In the genomic region with DNA sequence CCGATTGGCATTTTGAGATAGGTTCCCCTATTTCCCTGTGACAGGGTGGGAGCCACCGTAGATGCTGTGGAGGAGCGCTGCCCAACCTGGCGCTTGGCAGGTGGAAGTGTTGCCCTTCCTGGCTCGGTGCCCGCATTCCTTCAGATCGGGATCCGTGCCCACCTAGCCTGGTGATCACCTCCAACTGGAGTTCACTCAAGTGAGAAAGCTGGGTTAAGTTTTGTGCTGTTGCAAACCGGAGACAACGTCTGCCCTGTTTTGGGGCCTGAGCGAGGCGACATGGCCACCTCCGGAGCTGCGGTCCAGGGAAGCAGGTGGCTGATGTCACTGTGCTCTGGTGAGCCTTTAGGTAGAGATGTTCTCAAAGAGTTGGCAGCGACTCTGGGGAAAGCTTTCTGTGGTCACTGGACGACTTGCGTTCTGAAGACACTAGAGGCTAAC, we compare ENCODE assay signal across 7 mouse cellular contexts. TPM values are rescaled to one million over a fixed set of nuclear protein-coding genes. Genes with fewer than 3 reads are reported as not detected.
DNase-seq lines count a peak whose midpoint lies in the region; ATAC-seq lines count a peak whose summit lies in the region.

No protein-coding gene starts in this region.

- peak; percentile 59 for DNase-seq in A20 (ENCODE audit: low read depth, low spot score)
- peak; percentile 9 to 10 for DNase-seq in B cell, adult 2 months
- peak; percentile 52 for DNase-seq in limb, embryonic 11.5 days (ENCODE audit: low spot score)
- DNase-seq in thymus, postnatal 25 days: peak; percentile 45

- ATAC-seq in embryonic facial prominence, embryonic 12.5 days (ENCODE audit: insufficient number of reproducible peaks, insufficient read depth, low FRiP score, low TSS enrichment): no peak
- ATAC-seq in hindbrain, embryonic 16.5 days: peak; percentile 67
- ATAC-seq in limb, embryonic 11.5 days (ENCODE audit: insufficient number of reproducible peaks, low FRiP score, low TSS enrichment, low read depth): 0 out of 2 replicates have a peak, but pooled peaks have one; percentile 47
- ATAC-seq in midbrain, embryonic 16.5 days: peak; percentile 58; the same call in 1 of the 2 replicates

- H3K9me3 ChIP-seq in embryonic facial prominence, embryonic 12.5 days: no peaks in the 10 kb centered on the region
- no peaks in the 10 kb centered on the region for H3K9me3 ChIP-seq in hindbrain, embryonic 16.5 days (ENCODE audit: control insufficient read depth, low read length)
- no peaks in the 10 kb centered on the region for H3K9me3 ChIP-seq in limb, embryonic 11.5 days (ENCODE audit: control insufficient read depth, low read length)
- H3K9me3 ChIP-seq in midbrain, embryonic 16.5 days (replicated peaks; ENCODE audit: control insufficient read depth, low read length, poor library complexity, severe bottlenecking): no peaks in the 10 kb centered on the region; the same call in 1 of the 2 replicates

- H3K9ac ChIP-seq in embryonic facial prominence, embryonic 12.5 days: peak overlapping the region; percentile 44
- peak overlapping the region; percentile 79 for H3K9ac ChIP-seq in hindbrain, embryonic 16.5 days (ENCODE audit: low read depth, low read length)
- peak overlapping the region; percentile 70 for H3K9ac ChIP-seq in limb, embryonic 11.5 days (ENCODE audit: low read length)
- peak overlapping the region; percentile 70 for H3K9ac ChIP-seq in midbrain, embryonic 16.5 days (ENCODE audit: low read depth, low read length)

- H3K27me3 ChIP-seq in embryonic facial prominence, embryonic 12.5 days: peaks cover 34% of the 10 kb centered on the region
- H3K27me3 ChIP-seq in hindbrain, embryonic 16.5 days (replicated peaks; ENCODE audit: control insufficient read depth, insufficient read depth, low read length): no peaks in the 10 kb centered on the region
- H3K27me3 ChIP-seq in limb, embryonic 11.5 days (ENCODE audit: control insufficient read depth, insufficient read depth, low read length): peaks cover 14% of the 10 kb centered on the region
- H3K27me3 ChIP-seq in midbrain, embryonic 16.5 days (ENCODE audit: control insufficient read depth, insufficient read depth, low read depth, low read length): peaks cover 8% of the 10 kb centered on the region

- peak overlapping the region; percentile 97 for H3K4me2 ChIP-seq in embryonic facial prominence, embryonic 12.5 days (replicated peaks)
- peak overlapping the region; percentile 96 for H3K4me2 ChIP-seq in hindbrain, embryonic 16.5 days (ENCODE audit: low read length)
- peak overlapping the region; percentile 95 for H3K4me2 ChIP-seq in limb, embryonic 11.5 days (ENCODE audit: low read depth, severe bottlenecking)
- H3K4me2 ChIP-seq in midbrain, embryonic 16.5 days (ENCODE audit: low read length): peak overlapping the region; percentile 95

- 2% methylated on average over 17 of the region's 17 CpGs for WGBS in embryonic facial prominence, embryonic 12.5 days
- WGBS in hindbrain, embryonic 16.5 days: 2% methylated on average over 17 of the region's 17 CpGs
- 3% methylated on average over 17 of the region's 17 CpGs for WGBS in limb, embryonic 11.5 days
- 2% methylated on average over 17 of the region's 17 CpGs for WGBS in midbrain, embryonic 16.5 days

- H3K27ac ChIP-seq in embryonic facial prominence, embryonic 12.5 days: no peak overlapping the region
- 0 out of 2 replicates have a peak overlapping the region, but pooled peaks have one; percentile 5 for H3K27ac ChIP-seq in hindbrain, embryonic 16.5 days (ENCODE audit: low read depth, low read length)
- no peak overlapping the region for H3K27ac ChIP-seq in limb, embryonic 11.5 days (replicated peaks; ENCODE audit: low read depth, low read length)
- no peak overlapping the region for H3K27ac ChIP-seq in midbrain, embryonic 16.5 days (ENCODE audit: low read length)

- H3K4me1 ChIP-seq in embryonic facial prominence, embryonic 12.5 days: peaks cover 7% of the 10 kb centered on the region
- H3K4me1 ChIP-seq in hindbrain, embryonic 16.5 days (ENCODE audit: control insufficient read depth, insufficient read depth, low read depth, low read length): peaks cover 5% of the 10 kb centered on the region; the same call in 1 of the 2 replicates
- no peaks in the 10 kb centered on the region for H3K4me1 ChIP-seq in limb, embryonic 11.5 days (ENCODE audit: control insufficient read depth, insufficient read depth, low read length)
- peaks cover 5% of the 10 kb centered on the region; the same call in 1 of the 2 replicates for H3K4me1 ChIP-seq in midbrain, embryonic 16.5 days (ENCODE audit: control insufficient read depth, insufficient read depth, low read length)

- no peaks in the 10 kb centered on the region for H3K36me3 ChIP-seq in embryonic facial prominence, embryonic 12.5 days
- no peaks in the 10 kb centered on the region for H3K36me3 ChIP-seq in hindbrain, embryonic 16.5 days (ENCODE audit: control insufficient read depth, insufficient read depth, low read length)
- H3K36me3 ChIP-seq in limb, embryonic 11.5 days (ENCODE audit: control insufficient read depth, insufficient read depth, low read length): no peaks in the 10 kb centered on the region
- H3K36me3 ChIP-seq in midbrain, embryonic 16.5 days (ENCODE audit: control insufficient read depth, insufficient read depth, low read length): no peaks in the 10 kb centered on the region

- peak overlapping the region; percentile 57 for H3K4me3 ChIP-seq in embryonic facial prominence, embryonic 12.5 days
- peak overlapping the region; percentile 69 for H3K4me3 ChIP-seq in hindbrain, embryonic 16.5 days (ENCODE audit: low read length)
- H3K4me3 ChIP-seq in limb, embryonic 11.5 days (ENCODE audit: low read depth, low read length): peak overlapping the region; percentile 61
- H3K4me3 ChIP-seq in midbrain, embryonic 16.5 days (ENCODE audit: low read depth, low read length): peak overlapping the region; percentile 73

RNA-seq across cellular contexts. Expression of gene Slc35f2, which starts 0.8 kb away (rescaled TPM):
- 7.2 and 8.2 TPM in 2 replicates for polyA plus RNA-seq in embryonic facial prominence, embryonic 12.5 days (2016; fragmentation: Nextera tagmentation; extraction: Ambion mirVana)
- polyA plus RNA-seq in hindbrain, embryonic 16.5 days (2015; fragmentation: Nextera tagmentation; extraction: Ambion mirVana): 20.4 and 23.5 TPM in 2 replicates
- 5.3 and 6.5 TPM in 2 replicates for polyA plus RNA-seq in limb, embryonic 11.5 days (2014; fragmentation: Nextera tagmentation; extraction: Ambion mirVana)
- 12.2 and 14.3 TPM in 2 replicates for polyA plus RNA-seq in midbrain, embryonic 16.5 days (2015; fragmentation: Nextera tagmentation; extraction: Ambion mirVana)
